Mouse (Mus musculus) 416B (cell line): ENCODE results near the gene Mrps34.
A peak's percentile ranks its signal among the peaks of the same experiment; 100 is the strongest.

Source experiments
- DNase-seq: peaks from one replicate; pipeline ENCODE4 v3.0.0; 2011; ENCODE audit warnings: low read depth

The Mrps34 gene

DNA sequence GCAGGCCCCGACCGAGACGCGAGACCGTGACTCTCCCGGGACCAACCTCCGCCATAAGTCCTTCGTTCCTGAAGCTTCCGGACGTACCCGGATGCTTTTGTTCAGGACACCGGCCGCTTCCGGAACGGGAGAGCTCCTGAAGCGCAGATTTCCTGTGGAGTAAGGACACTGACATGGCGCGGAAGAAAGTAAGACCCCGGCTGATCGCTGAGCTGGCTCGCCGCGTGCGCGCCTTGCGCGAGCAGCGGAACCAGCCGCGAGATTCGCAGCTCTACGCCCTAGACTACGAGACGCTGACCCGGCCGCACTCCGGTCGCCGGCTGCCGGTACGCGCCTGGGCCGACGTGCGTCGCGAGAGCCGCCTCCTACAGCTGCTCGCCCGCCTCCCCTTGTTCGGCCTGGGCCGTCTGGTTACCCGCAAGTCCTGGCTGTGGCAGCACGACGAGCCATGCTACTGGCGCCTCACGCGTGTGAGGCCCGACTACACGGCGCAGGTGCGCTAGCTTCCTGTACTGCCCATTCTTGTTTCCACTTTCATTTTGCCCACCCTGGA is at the start of gene Mrps34, which contains the start of gene Eme2:
TSS of gene Mrps34 (plus strand) at position 122 of the 553 bp plus-strand sequence.
TSS of gene Eme2 (minus strand) at position 93 of the 553 bp plus-strand sequence.
- DNase-seq, result peak; percentile 92

DNA sequence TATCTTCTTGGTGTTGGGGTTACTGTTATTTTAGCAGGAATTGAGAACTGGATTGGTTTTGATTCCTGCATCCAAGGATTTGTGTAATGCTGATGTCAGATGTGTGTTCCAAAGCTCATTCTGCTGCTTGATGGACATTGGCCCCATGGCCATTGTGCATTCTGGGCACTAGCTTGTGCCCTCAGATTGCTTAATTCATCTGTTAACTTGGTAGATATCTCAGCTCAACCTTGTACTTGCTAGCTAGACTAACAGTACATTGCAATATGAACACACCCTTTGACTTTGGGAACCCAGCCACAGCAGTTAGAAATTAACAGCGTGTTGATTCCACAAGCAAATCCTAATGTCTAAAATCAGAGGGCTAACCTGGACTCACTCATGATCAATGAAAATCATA is 47.5 kb upstream of the Mrps34 start:
- DNase-seq, result no peak

DNA sequence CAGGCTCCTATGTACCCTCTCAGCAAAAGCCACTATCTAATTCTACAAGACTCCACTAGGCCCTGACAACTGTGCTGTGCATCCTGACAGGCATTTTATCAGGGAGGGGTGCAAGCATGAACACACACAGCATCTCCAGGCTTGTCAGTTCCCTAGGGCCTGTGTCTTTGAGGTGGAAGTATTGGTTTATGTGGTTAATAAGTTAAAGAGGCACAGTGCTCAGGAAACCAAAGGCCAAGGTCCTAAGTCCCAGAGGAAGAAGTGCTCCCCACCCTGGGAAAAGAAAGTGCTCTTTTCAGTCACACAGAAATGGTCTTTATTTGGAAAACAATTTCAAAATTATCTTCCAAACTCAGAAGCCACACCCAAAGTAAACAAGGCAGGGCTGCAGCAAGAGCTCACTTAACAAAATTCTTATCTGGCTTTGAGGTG is 46.3 kb upstream of the Mrps34 start:
- DNase-seq, result peak; percentile 34

DNA sequence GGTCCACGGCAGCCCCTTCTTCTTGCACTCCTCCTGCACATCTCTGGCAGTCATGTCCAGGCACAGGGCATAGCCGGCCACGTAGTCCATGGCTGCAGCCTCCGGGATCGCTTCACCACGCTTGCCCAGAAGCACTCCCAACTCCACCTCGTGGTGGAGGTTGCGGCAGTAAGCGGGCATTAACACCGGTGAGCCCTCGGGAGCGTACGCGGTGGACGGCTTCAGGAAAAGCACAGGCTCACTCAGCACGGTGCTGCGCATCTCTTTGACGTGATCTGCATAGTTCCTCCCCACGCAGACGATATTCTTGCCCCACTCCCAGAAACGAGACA is 45.2 kb upstream of the Mrps34 start:
- no peak for DNase-seq

DNA sequence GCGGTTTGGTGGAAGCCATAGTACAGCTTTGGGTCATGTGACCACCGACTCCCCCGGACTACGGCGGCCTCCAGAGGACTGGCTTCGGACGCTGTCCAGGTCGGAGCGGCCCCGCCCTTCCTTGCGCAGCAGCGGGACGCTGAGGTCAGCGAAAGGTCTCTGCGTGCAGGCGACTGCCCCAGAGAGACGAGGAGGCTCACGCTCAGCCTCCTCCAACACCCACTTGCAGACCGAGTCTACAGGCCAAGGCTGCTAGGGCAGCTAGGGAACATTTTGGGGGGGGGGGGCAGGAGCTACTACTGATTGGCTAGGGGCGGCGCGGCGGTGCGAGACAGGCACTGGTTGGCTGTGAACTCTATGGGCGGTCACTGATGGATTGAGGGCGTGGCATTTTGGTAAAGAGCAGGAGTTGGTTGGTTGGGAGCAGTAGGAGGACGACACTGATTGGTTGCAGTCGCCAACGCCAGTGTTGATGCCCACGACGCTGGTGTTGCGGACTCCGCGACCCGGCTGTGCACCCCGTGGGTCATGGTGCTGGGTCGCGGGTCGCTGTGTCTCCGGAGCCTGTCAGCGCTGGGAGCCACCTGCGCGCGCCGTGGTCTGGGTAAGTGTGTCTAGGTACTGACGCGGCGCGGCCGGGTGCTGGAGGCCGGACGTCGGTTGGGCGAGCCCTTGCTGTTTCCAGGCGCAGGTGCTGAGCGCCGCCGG is 44.7 kb upstream of the Mrps34 start, which contains the start of gene Fahd1:
TSS of gene Fahd1 (minus strand) at position 300 of the 708 bp plus-strand sequence.
- peak; percentile 99 for DNase-seq

DNA sequence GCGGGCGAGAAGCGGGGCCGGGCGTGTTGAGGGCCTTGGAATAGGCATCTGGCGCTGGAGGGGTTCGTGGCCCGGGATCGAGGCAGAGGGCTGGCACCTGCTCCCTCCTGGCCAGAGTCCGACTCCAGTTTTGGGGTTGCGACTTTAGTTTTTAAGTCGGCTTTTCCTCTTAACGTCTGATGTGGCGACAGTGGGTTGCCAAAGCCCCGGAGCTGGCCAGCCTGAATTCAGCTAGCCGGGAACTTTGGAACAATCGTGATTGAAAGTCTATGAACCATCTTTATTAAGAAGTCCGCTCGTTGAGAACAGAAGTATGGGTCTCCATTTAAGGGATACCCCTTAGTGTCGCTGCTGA is 44.2 kb upstream of the Mrps34 start:
- DNase-seq, result no peak

DNA sequence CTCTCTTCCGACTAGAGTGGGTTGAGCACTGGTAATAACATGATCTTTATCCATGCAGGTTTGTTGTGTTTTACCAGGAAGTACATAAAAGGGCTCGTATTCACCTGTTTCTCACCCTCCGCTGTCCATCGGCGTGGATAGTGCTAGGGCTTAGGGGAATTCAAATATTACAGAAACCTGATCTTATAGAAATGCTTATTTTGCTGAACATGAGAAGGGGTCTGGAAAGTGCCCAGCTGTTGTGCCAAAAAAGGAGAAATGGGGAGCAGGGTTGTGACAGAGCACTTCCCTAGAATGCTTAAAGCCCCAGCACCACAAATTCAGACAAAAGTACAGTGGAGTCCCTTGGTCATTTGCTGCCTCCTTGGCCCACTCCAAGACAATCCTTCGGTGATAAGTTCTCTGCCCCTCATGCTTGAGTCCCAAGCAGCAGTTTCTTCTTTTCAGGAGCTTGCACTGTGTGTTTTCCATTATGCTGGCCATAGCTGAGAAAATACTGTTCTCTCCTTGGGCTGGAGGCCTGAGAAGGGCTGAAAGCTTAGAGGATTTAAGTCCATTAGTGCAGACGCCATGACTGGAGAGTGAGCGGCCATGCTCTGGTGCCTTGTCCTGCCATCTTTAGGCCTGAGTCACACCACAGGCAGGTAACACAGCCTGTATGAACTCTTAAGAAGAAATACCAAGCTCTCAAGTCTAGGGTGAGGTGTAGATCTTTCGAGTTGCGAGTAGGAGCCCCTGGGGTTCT is 43.4 kb upstream of the Mrps34 start:
- no peak for DNase-seq

DNA sequence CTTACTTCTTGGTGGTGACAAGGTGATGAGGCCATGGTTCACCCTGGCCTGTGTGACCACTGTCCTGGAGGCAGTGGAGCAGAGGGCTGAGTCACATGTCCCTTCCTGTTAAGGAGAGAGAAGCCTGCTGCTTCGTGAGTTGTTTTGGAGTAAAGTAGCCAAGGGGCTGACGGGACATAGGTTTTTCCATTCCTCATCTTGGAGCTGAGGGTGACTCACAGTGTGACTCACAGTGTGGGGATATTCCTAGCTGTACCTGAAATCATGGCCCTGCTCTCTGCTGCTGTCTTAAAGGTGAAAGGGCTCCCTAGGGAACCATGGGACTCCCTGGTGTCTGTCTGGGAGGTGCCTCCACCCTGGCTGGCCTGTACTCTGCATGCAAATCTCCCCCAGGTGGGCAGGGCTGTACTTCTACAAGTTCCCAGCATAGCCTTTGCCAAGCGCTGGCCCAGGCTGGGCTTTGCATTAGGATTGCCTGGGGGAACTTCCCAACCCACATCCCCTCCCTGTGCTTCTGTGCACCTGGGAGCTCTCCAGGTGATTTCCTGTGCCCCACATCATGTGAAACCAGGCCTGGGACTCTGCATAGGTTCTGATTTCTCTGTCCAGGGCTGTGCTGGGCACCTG is 39.0 kb upstream of the Mrps34 start:
- DNase-seq, result peak; percentile 25

DNA sequence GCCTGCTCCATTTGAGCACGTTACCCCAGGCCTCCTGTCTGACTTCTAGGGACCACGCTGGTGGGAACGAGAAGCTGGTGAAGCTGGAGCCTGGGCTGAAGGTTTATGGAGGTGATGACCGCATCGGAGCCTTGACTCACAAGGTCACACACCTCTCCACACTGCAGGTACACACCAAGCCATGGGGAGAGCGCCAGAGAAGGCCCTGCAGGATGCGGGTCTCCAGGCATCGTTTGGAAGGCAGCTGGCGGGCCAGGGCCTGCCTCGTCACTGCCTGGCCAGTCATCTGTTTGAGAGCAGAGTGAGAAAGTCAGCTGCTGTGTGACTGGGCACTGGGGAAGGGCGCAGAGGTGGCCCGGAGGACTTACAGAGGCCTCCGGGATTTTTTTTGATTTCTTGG is 38.3 kb upstream of the Mrps34 start:
- no peak for DNase-seq

DNA sequence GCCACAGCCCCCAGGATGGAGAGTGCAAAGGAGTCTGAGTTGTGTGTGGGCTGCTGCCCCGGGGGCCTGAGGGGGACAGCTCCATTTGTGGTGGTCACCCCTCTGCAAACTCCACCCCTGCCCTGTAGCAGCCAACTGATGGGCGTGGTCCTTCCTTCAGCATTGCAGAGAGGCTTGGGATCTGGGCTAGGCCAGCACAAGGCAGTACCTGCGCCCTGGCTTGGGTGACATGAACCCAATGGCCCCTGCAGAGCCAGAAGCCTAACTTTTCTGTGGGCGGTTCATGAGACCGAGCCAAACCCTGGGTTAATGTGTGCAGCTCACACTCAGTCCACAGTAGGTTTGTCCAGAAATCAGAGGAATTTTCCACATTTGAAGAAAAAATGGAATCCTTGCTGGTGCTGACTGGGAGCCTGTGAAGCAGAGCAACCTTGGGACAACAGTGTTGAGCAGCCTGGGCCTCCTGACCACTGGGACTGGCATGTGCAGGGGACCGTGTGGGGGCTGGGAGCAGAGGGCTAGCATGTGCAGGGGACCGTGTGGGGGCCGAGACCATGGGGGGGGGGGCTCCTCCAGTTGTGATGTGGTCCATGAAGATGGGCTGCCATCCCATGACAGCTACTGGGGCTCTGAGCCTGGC is 37.0 kb upstream of the Mrps34 start:
- DNase-seq, result no peak

DNA sequence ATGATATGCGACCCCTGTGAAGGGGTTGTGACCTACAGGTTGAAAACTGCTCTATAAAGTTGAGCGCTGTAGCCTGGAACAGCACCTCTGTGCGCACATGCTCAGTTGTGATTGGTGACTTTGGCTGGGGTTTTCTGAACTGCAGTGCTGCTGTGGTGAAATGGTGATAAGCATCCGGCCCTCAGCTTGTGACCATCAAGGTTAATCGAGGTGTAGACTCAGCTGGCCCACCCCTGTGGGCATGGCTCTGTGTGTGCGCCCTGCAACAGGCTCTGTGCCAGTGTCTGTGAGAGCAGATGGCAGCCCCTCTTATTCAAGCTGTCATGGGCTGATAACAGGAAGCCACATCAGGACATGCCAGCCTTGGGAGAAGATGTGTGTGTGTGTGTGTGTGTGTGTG is 35.9 kb upstream of the Mrps34 start:
- peak; percentile 71 for DNase-seq

DNA sequence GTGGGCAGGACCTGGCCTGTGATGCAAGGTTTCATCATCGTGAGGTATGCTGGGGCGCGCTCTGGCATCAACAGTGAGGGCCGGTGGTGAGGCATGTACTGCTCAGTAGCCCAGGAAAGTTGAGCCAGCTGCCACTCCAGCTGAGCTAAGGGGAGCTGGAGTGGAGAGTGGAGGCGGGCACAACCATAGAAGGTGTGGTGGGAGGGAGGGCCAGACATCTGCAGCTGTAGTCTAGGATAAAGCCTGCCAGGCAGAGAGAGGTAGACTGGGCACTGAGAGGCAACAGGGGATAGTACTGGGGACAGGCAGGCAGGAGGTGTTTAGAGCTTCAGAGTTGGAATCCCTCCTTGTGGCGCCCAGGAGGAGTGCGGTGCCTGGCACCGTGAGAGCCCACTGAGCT is 34.8 kb upstream of the Mrps34 start:
- DNase-seq, result no peak

DNA sequence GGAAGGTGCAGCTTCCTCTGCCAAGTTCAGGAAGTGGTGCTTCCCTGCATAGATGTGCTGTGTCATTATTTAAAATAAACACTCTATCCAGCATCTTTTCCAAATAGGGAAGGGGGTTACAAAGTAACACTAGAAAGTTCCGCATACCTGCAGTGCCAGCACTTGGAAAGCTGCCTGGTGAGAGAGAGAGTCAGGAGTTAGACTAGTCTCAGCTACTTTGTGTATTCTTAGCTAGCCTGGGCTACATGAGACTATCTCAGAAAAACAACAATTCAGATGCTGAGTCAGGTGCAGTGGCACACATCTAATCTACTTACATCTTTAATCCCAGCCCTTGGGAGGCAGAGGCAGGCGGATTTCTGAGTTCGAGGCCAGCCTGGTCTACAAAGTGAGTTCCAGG is 33.1 kb upstream of the Mrps34 start:
- no peak for DNase-seq

DNA sequence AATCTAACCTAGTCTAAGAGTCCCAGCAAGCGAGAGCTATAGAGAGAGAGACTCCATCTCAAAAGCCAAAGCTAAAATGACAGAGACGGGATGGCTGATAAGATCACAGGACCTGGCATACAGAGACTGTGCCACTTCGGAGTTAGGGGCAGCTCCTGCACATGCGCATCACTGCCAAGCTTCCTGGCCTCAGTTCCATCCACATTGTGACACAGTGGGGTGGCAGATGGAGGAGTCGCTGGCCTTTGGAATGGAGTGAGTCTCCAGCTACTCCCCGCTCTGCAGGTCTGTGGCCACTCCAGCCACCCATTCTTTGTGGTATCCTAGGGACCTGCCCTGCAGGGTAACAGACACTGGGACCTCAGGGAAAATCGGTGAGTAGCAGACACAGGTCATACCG is 29.1 kb upstream of the Mrps34 start, which contains the start of gene Igfals:
TSS of gene Igfals (plus strand) at position 222 of the 400 bp plus-strand sequence.
- no peak for DNase-seq

DNA sequence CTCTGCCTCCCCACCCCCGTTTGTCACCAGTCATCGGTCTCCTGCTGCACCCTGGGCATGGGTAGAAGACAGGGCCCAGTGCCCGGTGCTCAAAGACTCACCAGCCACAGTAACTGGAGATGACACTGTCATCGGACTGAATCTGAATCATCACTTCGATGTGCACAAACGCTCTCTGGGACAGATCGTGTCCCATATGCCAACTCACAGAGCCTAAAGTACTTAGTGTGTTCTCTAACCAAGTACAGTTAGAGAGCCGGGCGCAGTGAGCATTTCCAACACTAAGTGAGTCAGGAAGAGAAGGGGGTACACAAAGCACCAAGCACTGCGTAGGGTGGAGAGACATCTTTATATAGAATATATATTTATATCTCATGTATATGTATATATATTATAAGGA is 27.0 kb upstream of the Mrps34 start:
- no peak for DNase-seq

DNA sequence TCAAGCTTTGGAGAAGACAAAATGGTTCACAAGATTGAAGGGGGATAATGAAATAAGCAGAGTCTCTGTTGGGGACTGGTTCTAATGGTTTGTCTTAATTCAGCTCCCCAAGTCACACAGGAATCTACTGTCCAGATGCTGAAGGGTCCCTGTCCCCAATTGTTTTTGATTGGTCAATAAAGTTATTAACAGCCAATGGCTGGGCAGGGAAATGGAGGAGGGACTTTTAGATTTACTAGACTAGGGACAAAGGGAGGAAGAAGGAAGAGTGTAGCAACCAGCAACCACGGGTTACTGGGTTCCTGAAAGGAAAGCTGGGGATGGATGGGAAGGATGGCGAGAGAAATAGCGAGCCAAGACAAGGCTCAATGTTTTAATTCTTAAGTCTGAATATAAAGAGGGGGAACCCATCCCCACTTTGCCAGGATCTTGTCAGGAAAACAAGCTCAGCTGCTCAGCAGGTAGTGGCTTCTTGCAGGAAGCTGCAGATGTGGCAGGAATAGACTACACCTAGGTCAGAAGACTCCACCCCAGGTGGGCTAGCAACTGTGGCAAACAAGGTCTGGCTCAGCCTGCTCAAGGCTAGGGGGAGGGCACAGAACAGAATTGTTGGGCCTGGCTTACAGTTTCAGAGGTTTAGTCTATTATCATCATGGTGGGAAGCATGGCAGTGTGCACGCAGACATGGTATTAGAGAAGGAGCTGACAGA is 21.1 kb upstream of the Mrps34 start:
- no peak for DNase-seq

DNA sequence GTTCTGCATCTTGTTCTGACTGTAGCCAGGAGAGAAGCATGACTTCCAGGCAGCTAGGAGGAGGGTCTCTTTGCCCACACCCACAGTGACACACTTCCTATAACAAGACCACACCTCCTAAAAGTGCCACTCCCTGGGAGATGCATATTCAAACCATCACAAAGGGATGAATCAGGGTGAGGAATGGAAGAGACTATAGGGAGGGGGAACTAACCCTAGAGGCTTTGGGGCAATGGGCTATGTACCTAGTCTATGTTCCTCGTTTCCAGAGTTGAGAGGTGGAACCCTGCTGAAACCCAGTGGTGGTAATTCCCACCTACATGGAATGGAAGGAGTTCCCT is 20.5 kb upstream of the Mrps34 start:
- DNase-seq, result no peak

DNA sequence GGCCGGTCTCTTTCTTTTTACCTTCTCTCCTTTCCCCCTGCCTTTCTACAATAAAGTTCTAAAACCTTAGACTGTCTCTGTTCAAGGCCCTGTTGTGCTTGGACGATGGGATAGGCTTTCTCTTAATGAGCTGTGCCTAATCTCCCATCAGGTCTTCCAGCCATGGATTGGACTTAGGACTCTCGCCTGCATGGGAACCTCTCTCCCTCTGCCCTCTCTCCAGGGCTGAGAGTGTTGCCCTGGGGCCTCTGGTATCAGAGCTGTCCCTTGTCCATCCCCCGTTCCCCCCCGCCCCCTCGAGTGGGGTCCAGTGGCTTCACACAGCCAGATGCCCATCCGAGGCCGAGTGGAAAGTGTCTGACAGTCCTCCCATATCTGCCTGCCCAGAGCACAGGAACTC is 19.9 kb upstream of the Mrps34 start:
- no peak for DNase-seq

DNA sequence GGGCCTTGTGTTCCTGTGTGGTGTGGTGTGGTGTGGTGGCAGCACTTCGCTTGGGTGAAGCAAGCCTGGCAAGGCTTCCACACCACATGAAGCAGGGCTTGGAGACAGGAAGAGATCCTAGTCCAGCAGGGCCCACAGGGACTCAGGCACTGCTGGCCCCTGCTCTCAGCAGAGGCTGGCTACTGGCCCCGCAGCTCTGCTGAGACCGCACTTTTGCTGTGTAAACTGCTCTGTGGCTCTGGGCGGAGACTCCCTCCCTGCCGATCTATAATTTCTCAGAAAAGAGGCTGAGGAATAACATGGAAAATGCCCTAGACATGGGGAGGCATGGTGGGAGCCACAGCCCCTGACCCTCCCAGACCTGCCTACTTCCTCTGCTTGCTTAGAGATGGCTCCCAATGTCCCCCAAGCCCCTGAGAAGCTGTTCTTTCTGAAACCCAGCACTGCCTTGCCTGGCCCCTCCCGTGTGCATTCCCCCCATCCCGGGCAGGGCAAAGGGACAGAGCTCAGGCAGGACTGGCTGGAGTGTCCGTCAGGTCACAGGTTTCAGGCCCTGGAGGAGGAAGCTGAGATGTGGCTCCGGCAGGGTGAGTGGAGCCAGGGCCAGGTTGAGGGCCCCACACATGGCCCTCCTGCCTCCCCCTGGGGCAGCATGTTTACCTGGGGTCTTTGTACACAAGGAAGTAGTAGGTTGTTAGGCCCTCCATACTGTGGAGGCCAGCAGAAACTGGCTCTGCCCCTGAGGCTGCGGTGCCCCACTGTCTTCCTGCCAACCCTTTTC is 17.4 kb upstream of the Mrps34 start:
- DNase-seq, result no peak

DNA sequence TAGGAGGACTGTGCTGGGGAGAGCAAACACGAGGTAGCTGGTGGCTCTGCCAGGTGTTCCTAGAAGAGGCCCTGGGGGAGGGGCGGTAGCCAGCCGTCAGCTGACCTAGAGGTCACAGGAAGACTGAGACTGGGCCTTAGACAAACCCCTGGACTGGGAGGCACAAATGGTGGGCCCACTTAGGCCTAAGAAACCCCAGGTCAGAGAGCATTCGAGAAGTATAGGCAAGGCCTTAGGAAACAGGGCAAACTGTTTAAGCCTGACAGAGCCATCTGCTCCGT is 16.9 kb upstream of the Mrps34 start:
- no peak for DNase-seq

DNA sequence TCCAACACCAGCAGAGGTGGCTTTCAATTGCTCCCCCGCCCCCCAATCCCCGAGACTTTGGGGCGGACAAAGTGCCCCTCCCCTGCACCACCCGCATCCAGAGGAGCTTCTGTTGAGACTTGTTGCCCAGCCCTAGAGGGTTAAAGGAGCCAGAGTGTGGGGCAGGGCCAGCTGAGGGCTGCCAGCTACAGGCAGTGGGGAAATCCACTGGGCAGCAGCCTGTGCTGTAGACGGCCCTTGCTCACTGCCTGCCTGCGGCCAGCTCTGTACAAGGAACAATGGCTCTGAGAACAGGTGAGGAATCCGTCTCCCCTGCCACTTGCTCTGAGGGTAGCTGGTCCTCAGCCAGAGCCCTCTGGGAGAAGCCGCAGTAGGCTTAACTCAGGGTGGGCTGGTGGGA is 16.4 kb upstream of the Mrps34 start:
- DNase-seq, result no peak
